Mouse (Mus musculus) CH12.LX (cell line): ENCODE results near the gene Tex33. TPM values are rescaled to one million over a fixed set of nuclear protein-coding genes. Genes with fewer than 3 reads are reported as not detected.

Source experiments
- DNase-seq: peaks from one replicate; pipeline ENCODE4 v3.0.0-alpha.2; 2013; ENCODE audit errors: extremely low read depth
- H3K27ac ChIP-seq: 2 replicates; pipeline ENCODE4 v1.5.1; 2012; ENCODE audit warnings: low read depth, mild to moderate bottlenecking, control low read depth, moderate library complexity; ENCODE audit not compliant: insufficient read depth
- H3K27me3 ChIP-seq: replicated peaks from 2 replicates; pipeline ENCODE3; 2012; ENCODE audit warnings: inconsistent platforms
- H3K36me3 ChIP-seq, 2 experiments: replicated peaks in 1 of 2; 2 replicates each; pipeline versions ENCODE3 to v1.6.1; 2012; ENCODE audit warnings: inconsistent platforms in 1 of 2, low read length in 1 of 2, mild to moderate bottlenecking in 1 of 2, mixed read lengths in 1 of 2, moderate library complexity in 1 of 2; ENCODE audit not compliant: control insufficient read depth in 1 of 2, insufficient read depth in 1 of 2
- H3K4me1 ChIP-seq, 2 experiments: 2 replicates each; pipeline ENCODE4 v1.6.1; 2012; ENCODE audit warnings: inconsistent platforms in 1 of 2, moderate library complexity in 1 of 2; ENCODE audit not compliant: insufficient read depth in 2 of 2, control insufficient read depth in 1 of 2
- H3K4me2 ChIP-seq: 2 replicates; pipeline ENCODE4 v1.6.1; 2012; ENCODE audit warnings: low read depth, mild to moderate bottlenecking, control low read depth; ENCODE audit not compliant: poor library complexity, insufficient read depth, severe bottlenecking
- H3K4me3 ChIP-seq, 3 experiments: fragments of 150-350 bp in 1 of 3; sonication (generic) in 1 of 3; replicated peaks in 1 of 3; 2 replicates each; pipeline versions ENCODE3 to v1.5.1; 2011 to 2012; ENCODE audit warnings: low read depth in 2 of 3, low read length in 2 of 3, mild to moderate bottlenecking in 2 of 3, moderate library complexity in 2 of 3, control low read depth in 1 of 3, improper control_type of control experiment in 1 of 3, inconsistent platforms in 1 of 3, mixed read lengths in 1 of 3; ENCODE audit not compliant: poor library complexity in 1 of 3
- H3K79me2 ChIP-seq: replicated peaks from 2 replicates; pipeline ENCODE4 v1.6.1; 2012; ENCODE audit warnings: mild to moderate bottlenecking, moderate library complexity; ENCODE audit not compliant: control insufficient read depth, poor library complexity, insufficient read depth, severe bottlenecking; ENCODE audit errors: extremely low read depth
- H3K9ac ChIP-seq: 2 replicates; pipeline ENCODE4 v1.6.1; 2012; ENCODE audit warnings: low read depth, mild to moderate bottlenecking, control low read depth, moderate library complexity; ENCODE audit not compliant: insufficient read depth
- H3K9me3 ChIP-seq: replicated peaks from 2 replicates; pipeline ENCODE3; 2012; ENCODE audit warnings: low read length, inconsistent platforms, mixed read lengths
- BHLHE40 ChIP-seq: IDR thresholded peaks from 2 replicates; pipeline ENCODE4 v1.6.1; 2011; ENCODE audit warnings: mild to moderate bottlenecking, low read depth, low read length, improper control_type of control experiment
- CHD1 ChIP-seq: IDR thresholded peaks from 2 replicates; pipeline ENCODE4 v1.6.1; 2012; ENCODE audit warnings: low read depth, low read length, improper control_type of control experiment, inconsistent platforms
- CHD2 ChIP-seq: IDR thresholded peaks from 2 replicates; pipeline ENCODE4 v1.6.1; 2011; ENCODE audit warnings: low read length, improper control_type of control experiment
- CTCF ChIP-seq, 2 experiments: IDR thresholded peaks in 1 of 2; conservative IDR thresholded peaks in 1 of 2; 2 replicates each; pipeline ENCODE4 v1.5.1; 2011 to 2012; ENCODE audit warnings: low read depth in 2 of 2, low read length in 2 of 2, improper control_type of control experiment in 1 of 2, inconsistent platforms in 1 of 2, mild to moderate bottlenecking in 1 of 2, moderate library complexity in 1 of 2
- E2F4 ChIP-seq: IDR thresholded peaks from 2 replicates; pipeline ENCODE4 v1.6.1; 2011; ENCODE audit warnings: low read depth, low read length, improper control_type of control experiment; ENCODE audit not compliant: insufficient replicate concordance
- ELF1 ChIP-seq: IDR thresholded peaks from 2 replicates; pipeline ENCODE4 v1.6.1; 2014; ENCODE audit warnings: low read depth, mild to moderate bottlenecking, inconsistent platforms, low read length, improper control_type of control experiment
- EP300 ChIP-seq: IDR thresholded peaks from 2 replicates; pipeline ENCODE4 v1.6.1; 2011; ENCODE audit warnings: low read length, improper control_type of control experiment
- ETS1 ChIP-seq: conservative IDR thresholded peaks from 2 replicates; pipeline ENCODE4 v1.6.1; 2012; ENCODE audit warnings: low read depth, mild to moderate bottlenecking, inconsistent platforms, low read length, improper control_type of control experiment, moderate library complexity
- GABPA ChIP-seq: IDR thresholded peaks from 2 replicates; pipeline ENCODE4 v1.6.1; 2012; ENCODE audit warnings: low read depth, low read length, improper control_type of control experiment, inconsistent platforms; ENCODE audit not compliant: insufficient replicate concordance
- HCFC1 ChIP-seq: IDR thresholded peaks from 2 replicates; pipeline ENCODE4 v1.6.1; 2012; ENCODE audit warnings: low read depth, mild to moderate bottlenecking, inconsistent platforms, low read length, improper control_type of control experiment
- IRF4 ChIP-seq: IDR thresholded peaks from 2 replicates; pipeline ENCODE4 v1.6.1; 2014; ENCODE audit warnings: low read depth, mild to moderate bottlenecking, inconsistent platforms, low read length, improper control_type of control experiment
- JUN ChIP-seq: IDR thresholded peaks from 2 replicates; pipeline ENCODE4 v1.6.1; 2011; ENCODE audit warnings: low read depth, mild to moderate bottlenecking, low read length, improper control_type of control experiment, moderate library complexity; ENCODE audit not compliant: insufficient read depth
- JUND ChIP-seq: conservative IDR thresholded peaks from 2 replicates; pipeline ENCODE4 v1.6.1; 2011; ENCODE audit warnings: low read depth, low read length, improper control_type of control experiment
- KAT2A ChIP-seq: IDR thresholded peaks from 2 replicates; pipeline ENCODE4 v1.6.1; 2012; ENCODE audit warnings: low read length, improper control_type of control experiment, inconsistent platforms; ENCODE audit not compliant: insufficient replicate concordance
- MAFK ChIP-seq: IDR thresholded peaks from 2 replicates; pipeline ENCODE4 v1.6.1; 2011; ENCODE audit warnings: low read length, improper control_type of control experiment; ENCODE audit not compliant: insufficient replicate concordance
- MAX ChIP-seq: IDR thresholded peaks from 2 replicates; pipeline ENCODE4 v1.6.1; 2011; ENCODE audit warnings: low read length, improper control_type of control experiment
- MAZ ChIP-seq: IDR thresholded peaks from 2 replicates; pipeline ENCODE4 v1.6.1; 2012; ENCODE audit warnings: low read depth, mild to moderate bottlenecking, inconsistent platforms, low read length, improper control_type of control experiment, moderate library complexity
- MEF2A ChIP-seq: IDR thresholded peaks from 2 replicates; pipeline ENCODE4 v1.6.1; 2014; ENCODE audit warnings: low read depth, mild to moderate bottlenecking, inconsistent platforms, low read length, improper control_type of control experiment, borderline replicate concordance
- MXI1 ChIP-seq: IDR thresholded peaks from 2 replicates; pipeline ENCODE4 v1.6.1; 2011; ENCODE audit warnings: mild to moderate bottlenecking, low read depth, low read length, improper control_type of control experiment
- MYC ChIP-seq: IDR thresholded peaks from 2 replicates; pipeline ENCODE4 v1.6.1; 2011; ENCODE audit warnings: low read depth, mild to moderate bottlenecking, improper control_type of control experiment, low read length
- NELFE ChIP-seq: IDR thresholded peaks from 2 replicates; pipeline ENCODE4 v1.6.1; 2011; ENCODE audit warnings: low read depth, low read length, improper control_type of control experiment
- NRF1 ChIP-seq: IDR thresholded peaks from 2 replicates; pipeline ENCODE4 v1.6.1; 2014; ENCODE audit warnings: low read depth, mild to moderate bottlenecking, inconsistent platforms, low read length, improper control_type of control experiment, moderate library complexity
- PAX5 ChIP-seq: IDR thresholded peaks from 2 replicates; pipeline ENCODE4 v1.6.1; 2012; ENCODE audit warnings: low read length, inconsistent platforms, mixed read lengths
- POLR2A ChIP-seq: IDR thresholded peaks from 2 replicates; pipeline ENCODE4 v1.6.1; 2011; ENCODE audit warnings: low read depth, mild to moderate bottlenecking, improper control_type of control experiment, low read length
- POLR2AphosphoS2 ChIP-seq: IDR thresholded peaks from 2 replicates; pipeline ENCODE4 v1.6.1; 2011; ENCODE audit warnings: low read depth, low read length, improper control_type of control experiment
- RAD21 ChIP-seq: IDR thresholded peaks from 2 replicates; pipeline ENCODE4 v1.6.1; 2011; ENCODE audit warnings: low read depth, mild to moderate bottlenecking, low read length, improper control_type of control experiment, moderate library complexity
- RCOR1 ChIP-seq: conservative IDR thresholded peaks from 2 replicates; pipeline ENCODE4 v1.6.1; 2012; ENCODE audit warnings: low read depth, mild to moderate bottlenecking, inconsistent platforms, low read length, improper control_type of control experiment
- SIN3A ChIP-seq: IDR thresholded peaks from 2 replicates; pipeline ENCODE4 v1.6.1; 2012; ENCODE audit warnings: low read length, improper control_type of control experiment, inconsistent platforms
- SMC3 ChIP-seq: IDR thresholded peaks from 2 replicates; pipeline ENCODE4 v1.6.1; 2011; ENCODE audit warnings: low read depth, low read length, improper control_type of control experiment
- TBP ChIP-seq: conservative IDR thresholded peaks from 2 replicates; pipeline ENCODE4 v1.6.1; 2011; ENCODE audit warnings: low read depth, low read length, improper control_type of control experiment
- TCF12 ChIP-seq: IDR thresholded peaks from 2 replicates; pipeline ENCODE4 v1.6.1; 2014; ENCODE audit warnings: low read depth, mild to moderate bottlenecking, inconsistent platforms, low read length, improper control_type of control experiment
- UBTF ChIP-seq: IDR thresholded peaks from 2 replicates; pipeline ENCODE4 v1.6.1; 2012; ENCODE audit warnings: low read depth, mild to moderate bottlenecking, inconsistent platforms, low read length, improper control_type of control experiment, moderate library complexity
- USF1 ChIP-seq: IDR thresholded peaks from 2 replicates; pipeline ENCODE4 v1.6.1; 2014; ENCODE audit warnings: low read depth, mild to moderate bottlenecking, inconsistent platforms, low read length, improper control_type of control experiment
- USF2 ChIP-seq: conservative IDR thresholded peaks from 2 replicates; pipeline ENCODE4 v1.6.1; 2011; ENCODE audit warnings: low read depth, low read length, improper control_type of control experiment
- ZC3H11A ChIP-seq: IDR thresholded peaks from 2 replicates; pipeline ENCODE4 v1.6.1; 2012; ENCODE audit warnings: low read depth, mild to moderate bottlenecking, inconsistent platforms, low read length, improper control_type of control experiment
- ZKSCAN1 ChIP-seq: IDR thresholded peaks from 2 replicates; pipeline ENCODE4 v1.6.1; 2012; ENCODE audit warnings: low read depth, inconsistent platforms, low read length, improper control_type of control experiment, borderline replicate concordance
- ZMIZ1 ChIP-seq: IDR thresholded peaks from 2 replicates; pipeline ENCODE4 v1.6.1; 2012; ENCODE audit warnings: low read depth, mild to moderate bottlenecking, inconsistent platforms, low read length, improper control_type of control experiment
- ZNF384 ChIP-seq: IDR thresholded peaks from 2 replicates; pipeline ENCODE4 v1.6.1; 2012; ENCODE audit warnings: low read depth, low read length, improper control_type of control experiment, inconsistent platforms
- dilution Hi-C: fragments of 300-500 bp; cut with MboI; formaldehyde crosslinking; loops from 2 replicates; pipeline ENCODE4 v1.14.3; 2020; ENCODE audit warnings: low sequenced_read_pairs; ENCODE audit not compliant: extremely low pct_unique_long_range_greater_than_20kb, extremely low pct_ligation_motif_present
- in situ Hi-C: fragments of 300-500 bp; cut with MboI; formaldehyde crosslinking; loops from 3 replicates; pipeline ENCODE4 v1.14.3; 2019; ENCODE audit warnings: low sequenced_read_pairs, low pct_ligation_motif_present, low pct_unique_long_range_greater_than_20kb, mixed read lengths
- polyA plus RNA-seq: library from polyadenylated mRNA; unstranded; fragments of >175 nt; gene quantifications from 2 replicates; pipeline ENCODE4 v1.2.1, GENCODE M21; 2012; ENCODE audit warnings: low read depth; ENCODE audit not compliant: insufficient read length
- total RNA-seq, 2 experiments: library from RNA; depleted of rRNA; stranded (reverse); fragments of 300-350 nt in 1 of 2; fragments of >200 nt in 1 of 2; gene quantifications; 2 replicates each; pipeline ENCODE4 v1.2.3; 2012 to 2014

The Tex33 gene
- total and polyA plus RNA-seq, 3 experiments: not detected

DNA sequence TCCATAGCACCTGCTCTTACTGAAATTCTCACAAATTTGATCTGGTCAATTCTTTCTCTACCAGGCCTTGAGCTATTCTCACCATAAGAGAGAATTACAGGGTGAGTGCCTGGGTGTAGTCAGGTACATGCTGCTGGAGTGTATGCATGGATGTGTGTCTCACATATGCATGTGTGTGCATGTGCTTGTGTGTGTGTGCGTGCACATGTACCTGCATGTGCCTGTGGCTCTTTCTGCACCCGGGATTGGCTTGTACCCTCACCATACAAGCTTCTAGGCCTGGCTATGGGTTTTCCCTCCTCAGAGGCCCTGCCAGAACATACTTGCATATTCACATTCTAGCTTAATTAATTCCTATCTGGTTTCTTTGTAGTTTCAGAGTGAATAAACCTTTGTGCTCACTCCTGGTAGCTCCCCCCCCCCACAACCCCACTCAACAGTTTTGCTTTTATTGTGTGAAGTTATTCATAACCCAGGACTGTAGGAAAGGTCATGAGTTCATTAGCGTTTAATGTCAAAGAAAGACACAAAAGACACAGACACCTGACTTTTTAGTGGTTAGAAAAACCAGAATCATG lies 67.1 kb downstream of the Tex33 start:
- DNase-seq: no peak
- no peaks in the 10 kb centered on the region for H3K27me3 ChIP-seq
- peak overlapping the region; percentile 45 to 99 (median 80) for H3K4me3 ChIP-seq
- peaks cover 21 to 51% of the 10 kb centered on the region in 2 experiments for H3K4me1 ChIP-seq
- in situ Hi-C loops: loop anchor here (10.0 kb wide), 1 partner anchor 354 kb away; the partner anchor contains the start of gene Eif3d
- dilution Hi-C loops: no loop called here
- peaks cover 18 to 40% of the 10 kb centered on the region in 2 experiments for H3K36me3 ChIP-seq
- H3K27ac ChIP-seq: peak overlapping the region; percentile 91
- TF ChIP-seq MAX: peak; percentile 86
- TF ChIP-seq SMC3: no peak; the same call in 1 of the 2 replicates
- peak; percentile 80; the same call in 1 of the 2 replicates for TF ChIP-seq POLR2AphosphoS2
- TF ChIP-seq IRF4: peak; percentile 89
- TF ChIP-seq POLR2A: peak; percentile 60
- no peak for TF ChIP-seq ZC3H11A
- peak; percentile 60 for TF ChIP-seq SIN3A
- peak; percentile 91 for TF ChIP-seq MAZ
- TF ChIP-seq JUN: no peak
- TF ChIP-seq ZMIZ1: peak; percentile 46; the same call in 1 of the 2 replicates
- peak; percentile 83 for TF ChIP-seq MXI1
- no peak for TF ChIP-seq GABPA
- TF ChIP-seq RCOR1: 0 out of 2 replicates have a peak, but pooled peaks have one; percentile 67
- peak; percentile 78 for TF ChIP-seq ETS1
- peak; percentile 99 for TF ChIP-seq BHLHE40
- TF ChIP-seq CHD2: peak; percentile 69; the same call in 1 of the 2 replicates
- 0 out of 2 replicates have a peak, but pooled peaks have one; percentile 23 for TF ChIP-seq NELFE
- no peak for TF ChIP-seq USF2
- no peak for TF ChIP-seq TBP
- TF ChIP-seq HCFC1: no peak; the same call in 1 of the 2 replicates
- TF ChIP-seq TCF12: peak; percentile 69; the same call in 1 of the 2 replicates
- TF ChIP-seq KAT2A: no peak
- no peak for TF ChIP-seq UBTF
- no peak for TF ChIP-seq PAX5
- no peak for TF ChIP-seq USF1
- TF ChIP-seq JUND: 0 out of 2 replicates have a peak, but pooled peaks have one; percentile 24
- 0 out of 2 replicates have a peak, but pooled peaks have one; percentile 11 for TF ChIP-seq NRF1
- no peak for TF ChIP-seq ZNF384
- peak; percentile 90; the same call in 1 of the 2 replicates for TF ChIP-seq MYC
- TF ChIP-seq MEF2A: peak; percentile 78
- TF ChIP-seq EP300: peak; percentile 66
- peak; percentile 93; the same call in 1 of the 2 replicates for TF ChIP-seq CHD1
- TF ChIP-seq RAD21: no peak
- TF ChIP-seq E2F4: no peak
- TF ChIP-seq CTCF (conservative IDR thresholded peaks at IDR 0.05 in 1 of 2, IDR thresholded peaks at IDR 0.05 in 1 of 2; ENCODE audit: low read depth in 2 of 2, low read length in 2 of 2): no peak
- TF ChIP-seq ELF1: 0 out of 2 replicates have a peak, but pooled peaks have one; percentile 8
- no peak for TF ChIP-seq ZKSCAN1
- TF ChIP-seq MAFK: no peak
- peaks cover 72% of the 10 kb centered on the region for H3K79me2 ChIP-seq
- H3K9me3 ChIP-seq: no peaks in the 10 kb centered on the region
- peak overlapping the region; percentile 100 for H3K9ac ChIP-seq
- peak overlapping the region; percentile 98 for H3K4me2 ChIP-seq
